Mouse (Mus musculus): ENCODE data around the gene Derl2. TPM values are rescaled to one million over a fixed set of nuclear protein-coding genes. Genes with fewer than 3 reads are reported as not detected.

The Derl2 gene
- polyA plus RNA-seq, 1 experiment from 2014 or later: 42.3 TPM

- no peak for DNase-seq (ENCODE audit: low spot score)
- 77% methylated on average over 3 of the region's 3 CpGs for WGBS
- no peak overlapping the region for H3K27ac ChIP-seq (ENCODE audit: low read depth, low read length)
- H3K27me3 ChIP-seq (ENCODE audit: control insufficient read depth, insufficient read depth, low read length): no peaks in the 10 kb centered on the region
- H3K36me3 ChIP-seq (ENCODE audit: control insufficient read depth, insufficient read depth, low read length): peaks cover 14% of the 10 kb centered on the region
- H3K4me3 ChIP-seq (ENCODE audit: low read depth, low read length): no peak overlapping the region
- H3K9me3 ChIP-seq (ENCODE audit: control insufficient read depth, low read length): no peaks in the 10 kb centered on the region
- 0 out of 2 replicates have a peak, but pooled peaks cover 6% of the 10 kb centered on the region for H3K4me1 ChIP-seq (ENCODE audit: control insufficient read depth, insufficient read depth, low read length)
- H3K4me2 ChIP-seq (ENCODE audit: low read depth): no peak overlapping the region
- ATAC-seq (ENCODE audit: insufficient read depth, low FRiP score, low TSS enrichment): no peak
- no peak overlapping the region for H3K9ac ChIP-seq (ENCODE audit: low read length)
These were observed 8.6 kb upstream of the Derl2 start for GRCm38 (mm10) chr11:71028280-71028679.

DNA sequence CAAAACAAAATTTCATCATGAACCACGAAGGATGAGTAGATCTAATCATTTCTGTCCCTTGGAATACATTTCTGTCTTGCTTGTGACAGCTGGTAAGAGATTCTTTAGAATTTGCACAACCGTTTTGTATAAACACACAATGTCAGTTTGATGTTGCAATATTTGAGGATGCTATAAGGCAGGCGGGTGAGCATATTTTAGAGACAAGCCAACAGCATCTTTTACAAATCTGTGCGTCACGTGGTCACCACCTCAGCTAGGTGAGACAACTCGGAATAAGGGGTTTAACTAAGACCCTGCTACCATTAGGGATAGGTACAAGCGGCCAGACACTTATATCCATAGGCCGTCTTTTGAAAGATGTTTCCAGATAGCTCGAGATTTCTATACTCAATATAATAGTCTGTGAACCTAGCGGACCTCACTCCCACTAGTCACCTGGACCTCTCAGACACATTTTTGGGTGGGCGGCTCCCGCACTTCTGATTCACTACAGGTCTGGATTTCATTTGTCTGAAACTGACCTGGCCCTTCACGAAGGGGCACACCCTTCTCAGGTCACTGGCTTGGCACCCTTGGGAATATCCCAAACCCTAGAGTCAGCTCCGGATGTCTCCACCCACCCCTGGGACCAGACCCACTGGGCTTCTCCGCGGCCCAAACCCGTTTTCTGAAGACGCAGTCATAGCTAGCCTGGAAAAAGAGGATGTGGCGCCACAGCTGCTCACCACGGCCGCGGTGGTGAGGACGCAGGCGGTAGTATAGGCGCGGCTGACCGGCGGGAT lies 1.0 kb downstream of the Derl2 start:
- DNase-seq (ENCODE audit: low spot score): no peak
- 6% methylated on average over 28 of the region's 28 CpGs for WGBS
- H3K9me3 ChIP-seq (ENCODE audit: control insufficient read depth, low read length): no peaks in the 10 kb centered on the region
- 0 out of 2 replicates have a peak overlapping the region, but pooled peaks have one; percentile 68 for H3K27ac ChIP-seq (ENCODE audit: low read depth, low read length)
- peak overlapping the region; percentile 93 for H3K9ac ChIP-seq (ENCODE audit: low read length)
- H3K4me3 ChIP-seq (ENCODE audit: low read depth, low read length): peak overlapping the region; percentile 78
- peaks cover 9% of the 10 kb centered on the region; the same call in 1 of the 2 replicates for H3K4me1 ChIP-seq (ENCODE audit: control insufficient read depth, insufficient read depth, low read length)
- peak; percentile 29 for ATAC-seq (ENCODE audit: insufficient read depth, low FRiP score, low TSS enrichment)
- peak overlapping the region; percentile 50 for H3K4me2 ChIP-seq (ENCODE audit: low read depth)
- H3K27me3 ChIP-seq (ENCODE audit: control insufficient read depth, insufficient read depth, low read length): no peaks in the 10 kb centered on the region
- peaks cover 2% of the 10 kb centered on the region; the same call in 1 of the 2 replicates for H3K36me3 ChIP-seq (ENCODE audit: control insufficient read depth, insufficient read depth, low read length)

- peaks cover 2% of the 10 kb centered on the region; the same call in 1 of the 2 replicates for H3K36me3 ChIP-seq (ENCODE audit: control insufficient read depth, insufficient read depth, low read length)
- 90% methylated on average over 1 of the region's 1 CpGs for WGBS
- no peak overlapping the region for H3K9ac ChIP-seq (ENCODE audit: low read length)
- H3K27ac ChIP-seq (ENCODE audit: low read depth, low read length): no peak overlapping the region
- no peaks in the 10 kb centered on the region for H3K9me3 ChIP-seq (ENCODE audit: control insufficient read depth, low read length)
- no peak overlapping the region for H3K4me2 ChIP-seq (ENCODE audit: low read depth)
- no peak overlapping the region for H3K4me3 ChIP-seq (ENCODE audit: low read depth, low read length)
- peaks cover 9% of the 10 kb centered on the region; the same call in 1 of the 2 replicates for H3K4me1 ChIP-seq (ENCODE audit: control insufficient read depth, insufficient read depth, low read length)
- H3K27me3 ChIP-seq (ENCODE audit: control insufficient read depth, insufficient read depth, low read length): no peaks in the 10 kb centered on the region
- DNase-seq (ENCODE audit: low spot score) (no peak), ATAC-seq (ENCODE audit: insufficient read depth, low FRiP score, low TSS enrichment) (no peak)
These were observed 2.6 kb downstream of the Derl2 start for GRCm38 (mm10) chr11:71017051-71017450.

DNA sequence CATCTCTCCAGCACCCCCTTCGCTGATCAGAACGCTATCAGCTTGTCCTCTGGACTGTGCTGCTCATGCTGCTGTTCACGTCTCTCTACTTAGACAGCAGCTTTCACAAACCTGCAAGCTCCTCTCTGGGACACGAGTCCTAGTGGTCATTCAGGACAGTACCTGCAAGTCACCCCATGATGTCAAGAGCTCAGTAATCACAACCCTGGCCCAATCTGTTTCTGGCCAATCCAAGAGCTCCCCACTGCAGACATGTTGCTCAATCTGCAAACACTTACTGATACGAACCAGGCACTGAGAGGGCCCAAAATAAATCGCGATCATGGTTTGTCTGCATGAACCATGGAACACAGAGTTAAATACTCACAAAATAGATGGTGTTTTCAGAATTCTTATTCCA lies 6.9 kb downstream of the Derl2 start:
- peaks cover 8% of the 10 kb centered on the region; the same call in 1 of the 2 replicates for H3K36me3 ChIP-seq (ENCODE audit: control insufficient read depth, insufficient read depth, low read length)
- H3K4me2 ChIP-seq (ENCODE audit: low read depth): no peak overlapping the region
- no peaks in the 10 kb centered on the region for H3K4me1 ChIP-seq (ENCODE audit: control insufficient read depth, insufficient read depth, low read length)
- no peak overlapping the region for H3K27ac ChIP-seq (ENCODE audit: low read depth, low read length)
- DNase-seq (ENCODE audit: low spot score) (no peak), ATAC-seq (ENCODE audit: insufficient read depth, low FRiP score, low TSS enrichment) (no peak)
- no peak overlapping the region for H3K4me3 ChIP-seq (ENCODE audit: low read depth, low read length)
- no peaks in the 10 kb centered on the region for H3K27me3 ChIP-seq (ENCODE audit: control insufficient read depth, insufficient read depth, low read length)
- 94% methylated on average over 7 of the region's 7 CpGs for WGBS
- no peak overlapping the region for H3K9ac ChIP-seq (ENCODE audit: low read length)
- no peaks in the 10 kb centered on the region for H3K9me3 ChIP-seq (ENCODE audit: control insufficient read depth, low read length)

DNA sequence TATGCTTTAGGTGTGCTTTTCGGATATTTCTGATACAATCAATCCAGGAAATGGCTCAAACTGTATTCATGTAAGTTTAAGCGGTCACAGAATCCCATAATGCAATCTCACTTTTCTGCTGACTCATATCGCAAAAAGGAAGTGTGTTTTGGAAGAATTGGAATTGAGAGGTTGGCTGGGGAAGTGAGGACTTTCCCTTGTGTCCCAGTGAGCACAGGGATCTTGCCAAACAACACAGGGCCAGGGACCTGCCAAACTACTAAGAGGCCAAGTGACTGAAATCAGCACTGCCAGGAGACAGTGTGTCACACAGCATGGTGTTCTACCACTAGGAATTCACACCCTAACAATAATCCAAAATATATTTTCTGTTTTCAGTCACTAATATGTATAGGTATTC lies 11.3 kb downstream of the Derl2 start:
- H3K9ac ChIP-seq (ENCODE audit: low read length): no peak overlapping the region
- 93% methylated on average over 3 of the region's 3 CpGs for WGBS
- DNase-seq (ENCODE audit: low spot score) (no peak), ATAC-seq (ENCODE audit: insufficient read depth, low FRiP score, low TSS enrichment) (no peak)
- H3K4me3 ChIP-seq (ENCODE audit: low read depth, low read length): no peak overlapping the region
- H3K27me3 ChIP-seq (ENCODE audit: control insufficient read depth, insufficient read depth, low read length): no peaks in the 10 kb centered on the region
- peaks cover 8% of the 10 kb centered on the region; the same call in 1 of the 2 replicates for H3K36me3 ChIP-seq (ENCODE audit: control insufficient read depth, insufficient read depth, low read length)
- no peaks in the 10 kb centered on the region; the same call in 1 of the 2 replicates for H3K4me1 ChIP-seq (ENCODE audit: control insufficient read depth, insufficient read depth, low read length)
- H3K9me3 ChIP-seq (ENCODE audit: control insufficient read depth, low read length): no peaks in the 10 kb centered on the region
- no peak overlapping the region for H3K4me2 ChIP-seq (ENCODE audit: low read depth)
- no peak overlapping the region for H3K27ac ChIP-seq (ENCODE audit: low read depth, low read length)

- Histone ChIP-seq H3K4me2 (ENCODE audit: low read depth) (no peak overlapping the region), H3K9me3 (ENCODE audit: control insufficient read depth, low read length) (no peaks in the 10 kb centered on the region), H3K4me1 (ENCODE audit: control insufficient read depth, insufficient read depth, low read length) (peaks cover 3% of the 10 kb centered on the region; the same call in 1 of the 2 replicates), H3K27ac (ENCODE audit: low read depth, low read length) (no peak overlapping the region), H3K9ac (ENCODE audit: low read length) (no peak overlapping the region), H3K27me3 (ENCODE audit: control insufficient read depth, insufficient read depth, low read length) (no peaks in the 10 kb centered on the region), H3K36me3 (ENCODE audit: control insufficient read depth, insufficient read depth, low read length) (peaks cover 8% of the 10 kb centered on the region; the same call in 1 of the 2 replicates), H3K4me3 (ENCODE audit: low read depth, low read length) (no peak overlapping the region)
- WGBS: 91% methylated on average over 7 of the region's 7 CpGs
- DNase-seq (ENCODE audit: low spot score) (no peak), ATAC-seq (ENCODE audit: insufficient read depth, low FRiP score, low TSS enrichment) (no peak)
These were observed 11.8 kb downstream of the Derl2 start for GRCm38 (mm10) chr11:71007831-71008230.

GRCm38 (mm10) chr11:71007026-71007425 lies 12.6 kb downstream of the Derl2 start:
- ATAC-seq (ENCODE audit: insufficient read depth, low FRiP score, low TSS enrichment): no peak
- no peak overlapping the region for H3K27ac ChIP-seq (ENCODE audit: low read depth, low read length)
- no peaks in the 10 kb centered on the region for H3K27me3 ChIP-seq (ENCODE audit: control insufficient read depth, insufficient read depth, low read length)
- H3K36me3 ChIP-seq (ENCODE audit: control insufficient read depth, insufficient read depth, low read length): peaks cover 8% of the 10 kb centered on the region; the same call in 1 of the 2 replicates
- H3K4me3 ChIP-seq (ENCODE audit: low read depth, low read length): no peak overlapping the region
- DNase-seq (ENCODE audit: low spot score): no peak
- WGBS: 97% methylated on average over 6 of the region's 6 CpGs
- peaks cover 3% of the 10 kb centered on the region; the same call in 1 of the 2 replicates for H3K4me1 ChIP-seq (ENCODE audit: control insufficient read depth, insufficient read depth, low read length)
- no peak overlapping the region for H3K4me2 ChIP-seq (ENCODE audit: low read depth)
- no peak overlapping the region for H3K9ac ChIP-seq (ENCODE audit: low read length)
- H3K9me3 ChIP-seq (ENCODE audit: control insufficient read depth, low read length): no peaks in the 10 kb centered on the region

- Histone ChIP-seq H3K4me1 (ENCODE audit: control insufficient read depth, insufficient read depth, low read length) (peaks cover 3% of the 10 kb centered on the region; the same call in 1 of the 2 replicates), H3K9ac (ENCODE audit: low read length) (no peak overlapping the region; the same call in 1 of the 2 replicates), H3K9me3 (ENCODE audit: control insufficient read depth, low read length) (no peaks in the 10 kb centered on the region), H3K4me2 (ENCODE audit: low read depth) (peak overlapping the region; percentile 36), H3K4me3 (ENCODE audit: low read depth, low read length) (peak overlapping the region; percentile 86), H3K36me3 (ENCODE audit: control insufficient read depth, insufficient read depth, low read length) (peaks cover 6% of the 10 kb centered on the region; the same call in 1 of the 2 replicates), H3K27me3 (ENCODE audit: control insufficient read depth, insufficient read depth, low read length) (no peaks in the 10 kb centered on the region), H3K27ac (ENCODE audit: low read depth, low read length) (no peak overlapping the region)
- WGBS: 70% methylated on average over 5 of the region's 5 CpGs
- ATAC-seq (ENCODE audit: insufficient read depth, low FRiP score, low TSS enrichment) (no peak), DNase-seq (ENCODE audit: low spot score) (no peak)
These were observed 14.6 kb downstream of the Derl2 start for GRCm38 (mm10) chr11:71005046-71005445.
